Mouse (Mus musculus) CH12.LX (cell line): ENCODE data around the gene Ankdd1b. TPM values are rescaled to one million over a fixed set of nuclear protein-coding genes. Genes with fewer than 3 reads are reported as not detected.

Experiments
- DNase-seq: peaks from one replicate; pipeline ENCODE4 v3.0.0-alpha.2; 2013; ENCODE audit errors: extremely low read depth
- H3K27ac ChIP-seq: 2 replicates; pipeline ENCODE4 v1.5.1; 2012; ENCODE audit warnings: low read depth, mild to moderate bottlenecking, control low read depth, moderate library complexity; ENCODE audit not compliant: insufficient read depth
- H3K27me3 ChIP-seq: replicated peaks from 2 replicates; pipeline ENCODE3; 2012; ENCODE audit warnings: inconsistent platforms
- H3K36me3 ChIP-seq, 2 experiments: replicated peaks in 1 of 2; 2 replicates each; pipeline versions ENCODE3 to v1.6.1; 2012; ENCODE audit warnings: inconsistent platforms in 1 of 2, low read length in 1 of 2, mild to moderate bottlenecking in 1 of 2, mixed read lengths in 1 of 2, moderate library complexity in 1 of 2; ENCODE audit not compliant: control insufficient read depth in 1 of 2, insufficient read depth in 1 of 2
- H3K4me1 ChIP-seq, 2 experiments: 2 replicates each; pipeline ENCODE4 v1.6.1; 2012; ENCODE audit warnings: inconsistent platforms in 1 of 2, moderate library complexity in 1 of 2; ENCODE audit not compliant: insufficient read depth in 2 of 2, control insufficient read depth in 1 of 2
- H3K4me2 ChIP-seq: 2 replicates; pipeline ENCODE4 v1.6.1; 2012; ENCODE audit warnings: low read depth, mild to moderate bottlenecking, control low read depth; ENCODE audit not compliant: poor library complexity, insufficient read depth, severe bottlenecking
- H3K4me3 ChIP-seq, 3 experiments: fragments of 150-350 bp in 1 of 3; sonication (generic) in 1 of 3; replicated peaks in 1 of 3; 2 replicates each; pipeline versions ENCODE3 to v1.5.1; 2011 to 2012; ENCODE audit warnings: low read depth in 2 of 3, low read length in 2 of 3, mild to moderate bottlenecking in 2 of 3, moderate library complexity in 2 of 3, control low read depth in 1 of 3, improper control_type of control experiment in 1 of 3, inconsistent platforms in 1 of 3, mixed read lengths in 1 of 3; ENCODE audit not compliant: poor library complexity in 1 of 3
- H3K79me2 ChIP-seq: replicated peaks from 2 replicates; pipeline ENCODE4 v1.6.1; 2012; ENCODE audit warnings: mild to moderate bottlenecking, moderate library complexity; ENCODE audit not compliant: control insufficient read depth, poor library complexity, insufficient read depth, severe bottlenecking; ENCODE audit errors: extremely low read depth
- H3K9ac ChIP-seq: 2 replicates; pipeline ENCODE4 v1.6.1; 2012; ENCODE audit warnings: low read depth, mild to moderate bottlenecking, control low read depth, moderate library complexity; ENCODE audit not compliant: insufficient read depth
- H3K9me3 ChIP-seq: replicated peaks from 2 replicates; pipeline ENCODE3; 2012; ENCODE audit warnings: low read length, inconsistent platforms, mixed read lengths
- BHLHE40 ChIP-seq: IDR thresholded peaks from 2 replicates; pipeline ENCODE4 v1.6.1; 2011; ENCODE audit warnings: mild to moderate bottlenecking, low read depth, low read length, improper control_type of control experiment
- CHD1 ChIP-seq: IDR thresholded peaks from 2 replicates; pipeline ENCODE4 v1.6.1; 2012; ENCODE audit warnings: low read depth, low read length, improper control_type of control experiment, inconsistent platforms
- CHD2 ChIP-seq: IDR thresholded peaks from 2 replicates; pipeline ENCODE4 v1.6.1; 2011; ENCODE audit warnings: low read length, improper control_type of control experiment
- CTCF ChIP-seq, 2 experiments: IDR thresholded peaks in 1 of 2; conservative IDR thresholded peaks in 1 of 2; 2 replicates each; pipeline ENCODE4 v1.5.1; 2011 to 2012; ENCODE audit warnings: low read depth in 2 of 2, low read length in 2 of 2, improper control_type of control experiment in 1 of 2, inconsistent platforms in 1 of 2, mild to moderate bottlenecking in 1 of 2, moderate library complexity in 1 of 2
- ELF1 ChIP-seq: IDR thresholded peaks from 2 replicates; pipeline ENCODE4 v1.6.1; 2014; ENCODE audit warnings: low read depth, mild to moderate bottlenecking, inconsistent platforms, low read length, improper control_type of control experiment
- EP300 ChIP-seq: IDR thresholded peaks from 2 replicates; pipeline ENCODE4 v1.6.1; 2011; ENCODE audit warnings: low read length, improper control_type of control experiment
- ETS1 ChIP-seq: conservative IDR thresholded peaks from 2 replicates; pipeline ENCODE4 v1.6.1; 2012; ENCODE audit warnings: low read depth, mild to moderate bottlenecking, inconsistent platforms, low read length, improper control_type of control experiment, moderate library complexity
- GABPA ChIP-seq: IDR thresholded peaks from 2 replicates; pipeline ENCODE4 v1.6.1; 2012; ENCODE audit warnings: low read depth, low read length, improper control_type of control experiment, inconsistent platforms; ENCODE audit not compliant: insufficient replicate concordance
- HCFC1 ChIP-seq: IDR thresholded peaks from 2 replicates; pipeline ENCODE4 v1.6.1; 2012; ENCODE audit warnings: low read depth, mild to moderate bottlenecking, inconsistent platforms, low read length, improper control_type of control experiment
- IRF4 ChIP-seq: IDR thresholded peaks from 2 replicates; pipeline ENCODE4 v1.6.1; 2014; ENCODE audit warnings: low read depth, mild to moderate bottlenecking, inconsistent platforms, low read length, improper control_type of control experiment
- JUND ChIP-seq: conservative IDR thresholded peaks from 2 replicates; pipeline ENCODE4 v1.6.1; 2011; ENCODE audit warnings: low read depth, low read length, improper control_type of control experiment
- MAFK ChIP-seq: IDR thresholded peaks from 2 replicates; pipeline ENCODE4 v1.6.1; 2011; ENCODE audit warnings: low read length, improper control_type of control experiment; ENCODE audit not compliant: insufficient replicate concordance
- MAZ ChIP-seq: IDR thresholded peaks from 2 replicates; pipeline ENCODE4 v1.6.1; 2012; ENCODE audit warnings: low read depth, mild to moderate bottlenecking, inconsistent platforms, low read length, improper control_type of control experiment, moderate library complexity
- MEF2A ChIP-seq: IDR thresholded peaks from 2 replicates; pipeline ENCODE4 v1.6.1; 2014; ENCODE audit warnings: low read depth, mild to moderate bottlenecking, inconsistent platforms, low read length, improper control_type of control experiment, borderline replicate concordance
- NRF1 ChIP-seq: IDR thresholded peaks from 2 replicates; pipeline ENCODE4 v1.6.1; 2014; ENCODE audit warnings: low read depth, mild to moderate bottlenecking, inconsistent platforms, low read length, improper control_type of control experiment, moderate library complexity
- PAX5 ChIP-seq: IDR thresholded peaks from 2 replicates; pipeline ENCODE4 v1.6.1; 2012; ENCODE audit warnings: low read length, inconsistent platforms, mixed read lengths
- POLR2A ChIP-seq: IDR thresholded peaks from 2 replicates; pipeline ENCODE4 v1.6.1; 2011; ENCODE audit warnings: low read depth, mild to moderate bottlenecking, improper control_type of control experiment, low read length
- RAD21 ChIP-seq: IDR thresholded peaks from 2 replicates; pipeline ENCODE4 v1.6.1; 2011; ENCODE audit warnings: low read depth, mild to moderate bottlenecking, low read length, improper control_type of control experiment, moderate library complexity
- RCOR1 ChIP-seq: conservative IDR thresholded peaks from 2 replicates; pipeline ENCODE4 v1.6.1; 2012; ENCODE audit warnings: low read depth, mild to moderate bottlenecking, inconsistent platforms, low read length, improper control_type of control experiment
- SIN3A ChIP-seq: IDR thresholded peaks from 2 replicates; pipeline ENCODE4 v1.6.1; 2012; ENCODE audit warnings: low read length, improper control_type of control experiment, inconsistent platforms
- SMC3 ChIP-seq: IDR thresholded peaks from 2 replicates; pipeline ENCODE4 v1.6.1; 2011; ENCODE audit warnings: low read depth, low read length, improper control_type of control experiment
- TCF12 ChIP-seq: IDR thresholded peaks from 2 replicates; pipeline ENCODE4 v1.6.1; 2014; ENCODE audit warnings: low read depth, mild to moderate bottlenecking, inconsistent platforms, low read length, improper control_type of control experiment
- ZC3H11A ChIP-seq: IDR thresholded peaks from 2 replicates; pipeline ENCODE4 v1.6.1; 2012; ENCODE audit warnings: low read depth, mild to moderate bottlenecking, inconsistent platforms, low read length, improper control_type of control experiment
- ZKSCAN1 ChIP-seq: IDR thresholded peaks from 2 replicates; pipeline ENCODE4 v1.6.1; 2012; ENCODE audit warnings: low read depth, inconsistent platforms, low read length, improper control_type of control experiment, borderline replicate concordance
- dilution Hi-C: fragments of 300-500 bp; cut with MboI; formaldehyde crosslinking; loops from 2 replicates; pipeline ENCODE4 v1.14.3; 2020; ENCODE audit warnings: low sequenced_read_pairs; ENCODE audit not compliant: extremely low pct_unique_long_range_greater_than_20kb, extremely low pct_ligation_motif_present
- in situ Hi-C: fragments of 300-500 bp; cut with MboI; formaldehyde crosslinking; loops from 3 replicates; pipeline ENCODE4 v1.14.3; 2019; ENCODE audit warnings: low sequenced_read_pairs, low pct_ligation_motif_present, low pct_unique_long_range_greater_than_20kb, mixed read lengths
- polyA plus RNA-seq: library from polyadenylated mRNA; unstranded; fragments of >175 nt; gene quantifications from 2 replicates; pipeline ENCODE4 v1.2.1, GENCODE M21; 2012; ENCODE audit warnings: low read depth; ENCODE audit not compliant: insufficient read length
- total RNA-seq, 2 experiments: library from RNA; depleted of rRNA; stranded (reverse); fragments of 300-350 nt in 1 of 2; fragments of >200 nt in 1 of 2; gene quantifications; 2 replicates each; pipeline ENCODE4 v1.2.3; 2012 to 2014

Ankdd1b gene
- total and polyA plus RNA-seq, 3 experiments, result 0.08 TPM; not detected in 2

- Histone ChIP-seq H3K4me2 (no peak within 1 kb of the TSS), H3K9ac (no peak within 1 kb of the TSS), H3K27me3 (no peaks in the 10 kb centered on the region), H3K79me2 (0 out of 2 replicates have a peak, but pooled peaks cover 3% of the 10 kb centered on the region), H3K9me3 (peaks cover 2% of the 10 kb centered on the region), H3K4me3 (no peak within 1 kb of the TSS), H3K4me1 (peaks cover 5 to 8% of the 10 kb centered on the region in 2 experiments; a peak in 3 of 4 replicates), H3K27ac (no peak within 1 kb of the TSS), H3K36me3 (peaks cover 39 to 79% of the 10 kb centered on the region in 2 experiments)
- DNase-seq, result no peak
- in situ Hi-C loops (no loop called here), dilution Hi-C loops (no loop called here)
- no peak for TF ChIP-seq NRF1
- no peak for TF ChIP-seq CHD1
- TF ChIP-seq GABPA, result no peak
- no peak for TF ChIP-seq EP300
- no peak for TF ChIP-seq SMC3
Observed at GRCm38 (mm10) chr13:96490433-96490832, 19.4 kb upstream of the Ankdd1b start, which contains the start of gene Gm17622. Gene Gm17622, plus strand, starts transcription at chr13:96490733.

- no peak overlapping the region for H3K4me2 ChIP-seq
- H3K79me2 ChIP-seq, result 0 out of 2 replicates have a peak, but pooled peaks cover 3% of the 10 kb centered on the region
- TF ChIP-seq MAFK, result no peak
- TF ChIP-seq ZC3H11A, result no peak
- no peak for TF ChIP-seq PAX5
- TF ChIP-seq NRF1, result no peak
- TF ChIP-seq RAD21, result no peak
- TF ChIP-seq MEF2A, result no peak
- TF ChIP-seq ZKSCAN1, result no peak
- TF ChIP-seq CHD1, result no peak
- no peak for TF ChIP-seq GABPA
- TF ChIP-seq TCF12, result no peak
- no peaks in the 10 kb centered on the region for H3K27me3 ChIP-seq
- no peak for DNase-seq
- in situ Hi-C loops (no loop called here), dilution Hi-C loops (no loop called here)
- H3K9me3 ChIP-seq, result peaks cover 2% of the 10 kb centered on the region
- H3K4me1 ChIP-seq, result peaks cover 5 to 8% of the 10 kb centered on the region in 2 experiments; a peak in 3 of 4 replicates
- H3K4me3 ChIP-seq, result no peak overlapping the region
- H3K36me3 ChIP-seq, result peaks cover 38 to 80% of the 10 kb centered on the region in 2 experiments
- no peak overlapping the region; the same call in 1 of the 2 replicates for H3K27ac ChIP-seq
- no peak overlapping the region for H3K9ac ChIP-seq
Observed at GRCm38 (mm10) chr13:96487968-96488367, 17.0 kb upstream of the Ankdd1b start.

- Histone ChIP-seq H3K9ac (no peak overlapping the region), H3K4me2 (no peak overlapping the region), H3K36me3 (peaks cover 38 to 80% of the 10 kb centered on the region in 2 experiments), H3K79me2 (0 out of 2 replicates have a peak, but pooled peaks cover 3% of the 10 kb centered on the region), H3K9me3 (peaks cover 2% of the 10 kb centered on the region), H3K27me3 (no peaks in the 10 kb centered on the region), H3K27ac (peak overlapping the region; percentile 48), H3K4me3 (no peak overlapping the region), H3K4me1 (peaks cover 5 to 8% of the 10 kb centered on the region in 2 experiments; a peak in 3 of 4 replicates)
- DNase-seq, result peak; percentile 58
- dilution Hi-C loops (no loop called here), in situ Hi-C loops (no loop called here)
- TF ChIP-seq BHLHE40 (peak; percentile 68), RCOR1 (no peak), SIN3A (peak; percentile 56; the same call in 1 of the 2 replicates), ETS1 (peak; percentile 90), NRF1 (no peak), CHD2 (no peak), MAZ (no peak), ELF1 (0 out of 2 replicates have a peak, but pooled peaks have one; percentile 42), MEF2A (peak; percentile 64), MAFK (no peak), EP300 (peak; percentile 71), HCFC1 (no peak), CTCF (conservative IDR thresholded peaks at IDR 0.05 in 1 of 2, IDR thresholded peaks at IDR 0.05 in 1 of 2; ENCODE audit: low read depth in 2 of 2, low read length in 2 of 2) (no peak), TCF12 (peak; percentile 69; the same call in 1 of the 2 replicates), IRF4 (peak; percentile 85), JUND (peak; percentile 82), SMC3 (no peak), POLR2A (no peak)
Observed at GRCm38 (mm10) chr13:96487230-96487629, 16.2 kb upstream of the Ankdd1b start.
